Mouse (Mus musculus) lung, embryonic 16.5 days (tissue): ENCODE results near the gene Kcne2. TPM values are rescaled to one million over a fixed set of nuclear protein-coding genes. Genes with fewer than 3 reads are reported as not detected.

Experiments
- ATAC-seq: fragments of 200-750 bp; cut with Nextera tagmentation; 2 replicates; pipeline ENCODE4 v1.8.0; 2017; ENCODE audit warnings: low read depth, mild to moderate bottlenecking, moderate library complexity
- H3K27ac ChIP-seq: fragments of 300-500 bp; sonication (generic); 2 replicates; pipeline ENCODE4 v1.5.1; 2014; ENCODE audit warnings: mild to moderate bottlenecking, control low read depth, low read length
- H3K27me3 ChIP-seq: fragments of 300-500 bp; sonication (generic); 2 replicates; pipeline ENCODE4 v1.6.1; 2014; ENCODE audit warnings: low read depth, low read length, mixed read lengths; ENCODE audit not compliant: control insufficient read depth, insufficient read depth
- H3K36me3 ChIP-seq: fragments of 300-500 bp; sonication (generic); 2 replicates; pipeline ENCODE4 v1.6.1; 2014; ENCODE audit warnings: low read length; ENCODE audit not compliant: control insufficient read depth, insufficient read depth
- H3K4me1 ChIP-seq: fragments of 300-500 bp; sonication (generic); replicated peaks from 2 replicates; pipeline ENCODE4 v1.6.1; 2014; ENCODE audit warnings: low read length, mixed read lengths; ENCODE audit not compliant: control insufficient read depth, insufficient read depth
- H3K4me2 ChIP-seq: fragments of 300-500 bp; sonication (generic); 2 replicates; pipeline ENCODE4 v1.6.1; 2014; ENCODE audit warnings: low read depth, low read length, control low read depth
- H3K4me3 ChIP-seq: fragments of 300-500 bp; sonication (generic); 2 replicates; pipeline ENCODE4 v1.5.1; 2014; ENCODE audit warnings: mild to moderate bottlenecking, low read length, control low read depth
- H3K9ac ChIP-seq: fragments of 300-500 bp; sonication (generic); 2 replicates; pipeline ENCODE4 v1.6.1; 2014; ENCODE audit warnings: low read length, control low read depth
- H3K9me3 ChIP-seq: fragments of 300-500 bp; sonication (generic); 2 replicates; pipeline ENCODE4 v1.6.1; 2016; ENCODE audit warnings: low read length; ENCODE audit not compliant: control insufficient read depth
- WGBS: fragments of 180-500 bp; shearing (Covaris S2); extraction: QIAGEN DNeasy Blood & Tissue Kit; methylation state at CpG from one replicate; pipeline ENCODE4 v1.1.7; 2014; 5-methylcytosine and 5-hydroxymethylcytosine counted together
- polyA plus RNA-seq: library from polyadenylated mRNA; unstranded; fragments of >200 nt; fragmentation: Nextera tagmentation; extraction: Ambion mirVana; gene quantifications from 2 replicates; pipeline ENCODE4 v1.2.1, GENCODE M21; 2015

The Kcne2 gene
- polyA plus RNA-seq, 1 experiment from 2014 or later = 1.4 TPM

DNA sequence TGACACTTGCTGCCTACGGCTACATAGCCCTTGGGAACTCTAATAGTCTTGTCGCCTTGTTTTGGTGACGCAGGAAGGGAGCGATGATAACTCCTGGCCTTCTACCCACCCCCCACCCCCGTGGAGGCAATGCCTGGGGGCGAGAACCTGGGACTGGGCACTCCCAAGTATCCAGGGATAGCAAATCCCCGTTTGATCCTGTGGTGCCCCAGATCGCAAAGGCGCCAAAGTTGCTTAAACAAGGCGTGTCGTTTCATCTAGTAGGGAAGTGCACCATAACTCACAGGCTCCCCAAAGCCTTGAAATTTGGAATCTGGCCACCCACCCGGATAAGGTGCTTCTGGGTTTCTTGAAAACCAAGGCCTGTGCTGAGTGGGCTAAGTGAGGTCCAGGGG is 9.2 kb downstream of the Kcne2 start:
- peak overlapping the region; percentile 14; the same call in 1 of the 2 replicates for H3K27ac ChIP-seq
- ATAC-seq = peak; percentile 60
- peaks cover 6% of the 10 kb centered on the region; the same call in 1 of the 2 replicates for H3K36me3 ChIP-seq
- H3K4me3 ChIP-seq = peak overlapping the region; percentile 77
- H3K9me3 ChIP-seq = no peaks in the 10 kb centered on the region
- peaks cover 15% of the 10 kb centered on the region for H3K4me1 ChIP-seq
- 0% methylated on average over 12 of the region's 12 CpGs for WGBS
- peak overlapping the region; percentile 89 for H3K4me2 ChIP-seq
- no peaks in the 10 kb centered on the region for H3K27me3 ChIP-seq
- peak overlapping the region; percentile 91 for H3K9ac ChIP-seq

GRCm38 (mm10) chr16:92301989-92302388 is 9.8 kb downstream of the Kcne2 start:
- Histone ChIP-seq H3K9me3 (no peaks in the 10 kb centered on the region), H3K9ac (peak overlapping the region; percentile 91), H3K36me3 (peaks cover 9% of the 10 kb centered on the region), H3K4me3 (peak overlapping the region; percentile 77), H3K27ac (peak overlapping the region; percentile 14; the same call in 1 of the 2 replicates), H3K4me2 (peak overlapping the region; percentile 89), H3K27me3 (no peaks in the 10 kb centered on the region), H3K4me1 (peaks cover 15% of the 10 kb centered on the region)
- 31% methylated on average over 5 of the region's 5 CpGs for WGBS
- no peak for ATAC-seq

DNA sequence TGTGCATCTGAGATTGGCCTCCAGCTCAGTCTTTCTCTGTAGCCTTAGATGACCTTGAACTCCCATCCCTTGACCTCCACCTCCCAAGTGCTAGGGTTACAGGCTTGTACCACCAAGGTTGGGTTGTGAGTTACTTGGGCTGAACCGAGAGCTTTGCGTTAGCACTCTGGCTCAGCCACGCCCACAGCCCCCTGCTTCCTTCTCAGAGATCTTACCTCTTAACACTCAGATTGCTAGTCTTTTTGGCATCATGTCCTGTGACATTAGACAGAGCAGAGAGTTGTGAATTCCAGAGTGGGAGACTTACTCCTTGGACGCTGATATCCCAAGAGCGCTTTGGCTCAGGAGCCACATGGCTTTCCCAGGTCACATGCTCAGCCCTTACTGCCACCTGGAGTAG is 10.3 kb downstream of the Kcne2 start:
- ATAC-seq = no peak
- WGBS = 62% methylated on average over 5 of the region's 5 CpGs
- Histone ChIP-seq H3K36me3 (peaks cover 14% of the 10 kb centered on the region), H3K9me3 (no peaks in the 10 kb centered on the region), H3K27ac (no peak overlapping the region), H3K9ac (0 out of 2 replicates have a peak overlapping the region, but pooled peaks have one; percentile 91), H3K4me1 (peaks cover 15% of the 10 kb centered on the region), H3K27me3 (no peaks in the 10 kb centered on the region), H3K4me2 (peak overlapping the region; percentile 89), H3K4me3 (peak overlapping the region; percentile 77)

DNA sequence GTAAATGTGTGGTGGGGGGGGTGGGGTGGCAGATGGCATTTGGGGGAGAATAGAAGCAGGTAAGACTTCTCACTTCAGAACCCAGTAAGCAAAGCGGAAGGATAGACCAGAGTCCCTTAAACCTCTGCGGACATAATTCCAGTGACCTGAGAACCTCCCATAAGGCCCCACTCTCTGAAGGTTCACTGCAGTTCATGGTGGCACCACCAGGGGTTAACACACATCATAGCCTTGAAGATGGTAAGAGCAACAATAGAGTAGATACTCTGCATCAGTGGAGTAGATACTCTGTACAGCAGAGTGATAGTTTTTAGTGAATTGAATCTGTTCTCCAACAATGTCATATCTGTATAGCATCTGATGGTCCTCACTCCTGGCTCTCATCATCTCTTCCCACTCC is 13.3 kb downstream of the Kcne2 start:
- no peak overlapping the region for H3K4me2 ChIP-seq

GRCm38 (mm10) chr16:92307947-92308346 is 15.8 kb downstream of the Kcne2 start:
- no peak for ATAC-seq
- WGBS = 71% methylated on average over 3 of the region's 3 CpGs
- H3K36me3 ChIP-seq = peaks cover 27% of the 10 kb centered on the region

More for the DNA sequence above, 13.3 kb downstream of the Kcne2 start:
- peaks cover 15% of the 10 kb centered on the region for H3K4me1 ChIP-seq
- no peak overlapping the region for H3K4me3 ChIP-seq
- ATAC-seq = no peak
- no peaks in the 10 kb centered on the region for H3K27me3 ChIP-seq
- H3K36me3 ChIP-seq = peaks cover 22% of the 10 kb centered on the region
- H3K27ac ChIP-seq = no peak overlapping the region
- H3K9ac ChIP-seq = no peak overlapping the region
- H3K9me3 ChIP-seq = no peaks in the 10 kb centered on the region
- 92% methylated on average over 2 of the region's 2 CpGs for WGBS

DNA sequence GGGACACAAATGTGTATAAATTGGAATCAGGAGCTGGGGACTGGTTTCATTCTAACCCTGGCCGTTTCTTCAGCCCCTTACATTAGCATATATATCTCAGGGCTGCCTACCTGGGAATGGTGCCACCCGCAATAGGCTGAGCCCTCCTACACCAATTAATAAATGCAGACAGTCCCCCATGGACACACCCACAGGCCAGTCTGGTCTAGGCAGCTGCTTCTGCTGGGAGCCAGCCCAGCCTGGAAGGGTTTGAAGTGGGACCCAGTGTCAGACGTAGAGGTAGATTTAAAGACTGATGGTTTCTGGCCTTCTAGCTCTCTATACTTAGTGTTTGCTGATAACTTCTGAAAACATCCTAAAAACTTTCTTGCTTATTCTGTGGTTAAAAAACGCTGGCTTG is 16.9 kb downstream of the Kcne2 start:
- no peaks in the 10 kb centered on the region for H3K9me3 ChIP-seq
- WGBS = 60% methylated on average over 4 of the region's 4 CpGs
- no peak for ATAC-seq
- H3K27ac ChIP-seq = no peak overlapping the region
- no peaks in the 10 kb centered on the region for H3K4me1 ChIP-seq
- H3K4me2 ChIP-seq = no peak overlapping the region
- H3K9ac ChIP-seq = no peak overlapping the region
- H3K27me3 ChIP-seq = no peaks in the 10 kb centered on the region
- no peak overlapping the region for H3K4me3 ChIP-seq
- H3K36me3 ChIP-seq = peaks cover 27% of the 10 kb centered on the region

More at GRCm38 (mm10) chr16:92307947-92308346, 15.8 kb downstream of the Kcne2 start:
- H3K27me3 ChIP-seq = no peaks in the 10 kb centered on the region
- H3K4me3 ChIP-seq = no peak overlapping the region
- no peak overlapping the region for H3K9ac ChIP-seq
- no peaks in the 10 kb centered on the region for H3K9me3 ChIP-seq
- H3K4me2 ChIP-seq = no peak overlapping the region
- peaks cover 1% of the 10 kb centered on the region; the same call in 1 of the 2 replicates for H3K4me1 ChIP-seq
- no peak overlapping the region for H3K27ac ChIP-seq

GRCm38 (mm10) chr16:92313953-92314741 is 22.0 kb downstream of the Kcne2 start:
- Histone ChIP-seq H3K4me3 (no peak overlapping the region), H3K9ac (no peak overlapping the region)
- 47% methylated on average over 13 of the region's 13 CpGs for WGBS

GRCm38 (mm10) chr16:92316049-92316738 is 24.0 kb downstream of the Kcne2 start:
- no peaks in the 10 kb centered on the region for H3K9me3 ChIP-seq
- no peak for ATAC-seq
- H3K4me1 ChIP-seq = no peaks in the 10 kb centered on the region
- no peak overlapping the region for H3K4me3 ChIP-seq
- H3K27ac ChIP-seq = no peak overlapping the region
- H3K27me3 ChIP-seq = no peaks in the 10 kb centered on the region
- no peaks in the 10 kb centered on the region for H3K36me3 ChIP-seq
- no peak overlapping the region for H3K9ac ChIP-seq
- no peak overlapping the region for H3K4me2 ChIP-seq
- WGBS = 77% methylated on average over 7 of the region's 7 CpGs

More at GRCm38 (mm10) chr16:92313953-92314741, 22.0 kb downstream of the Kcne2 start:
- H3K36me3 ChIP-seq = peaks cover 4% of the 10 kb centered on the region; the same call in 1 of the 2 replicates
- H3K27ac ChIP-seq = no peak overlapping the region
- H3K9me3 ChIP-seq = no peaks in the 10 kb centered on the region
- H3K27me3 ChIP-seq = no peaks in the 10 kb centered on the region
- ATAC-seq = peak; percentile 65
- H3K4me1 ChIP-seq = no peaks in the 10 kb centered on the region
- H3K4me2 ChIP-seq = no peak overlapping the region
